Mouse (Mus musculus) left cerebral cortex, postnatal 14 days (tissue): ENCODE data around the gene Ccdc186. TPM values are rescaled to one million over a fixed set of nuclear protein-coding genes. Genes with fewer than 3 reads are reported as not detected.
A peak's percentile ranks its signal among the peaks of the same experiment; 100 is the strongest.
"Not testable (repeated sequence)": the region's sequence is repeated elsewhere in the genome, so short reads cannot be mapped to it uniquely, and the experiment has no call there.

ENCODE experiments used
- DNase-seq, 2 experiments: peaks; one replicate each; pipeline ENCODE4 v3.0.0; 2021 to 2022; ENCODE audit warnings: low spot score in 2 of 2, mixed read lengths in 1 of 2
- intact Hi-C: fragments of 180-260 bp; cut with DNase I; formaldehyde crosslinking; loops from one replicate; pipeline ENCODE4 v1.15.1; 2025
- total RNA-seq, 2 experiments: library from RNA; stranded (reverse); gene quantifications; 2 replicates each; pipeline ENCODE4 v1.2.3; 2021

The Ccdc186 gene
- total RNA-seq, 2 experiments from 2014 or later, result 43.6 to 47.2 TPM

- DNase-seq, result no peak
- intact Hi-C loops, result no loop called here
These were observed 13.2 kb downstream of the Ccdc186 start for GRCm38 (mm10) chr19:56808771-56809170.

DNA sequence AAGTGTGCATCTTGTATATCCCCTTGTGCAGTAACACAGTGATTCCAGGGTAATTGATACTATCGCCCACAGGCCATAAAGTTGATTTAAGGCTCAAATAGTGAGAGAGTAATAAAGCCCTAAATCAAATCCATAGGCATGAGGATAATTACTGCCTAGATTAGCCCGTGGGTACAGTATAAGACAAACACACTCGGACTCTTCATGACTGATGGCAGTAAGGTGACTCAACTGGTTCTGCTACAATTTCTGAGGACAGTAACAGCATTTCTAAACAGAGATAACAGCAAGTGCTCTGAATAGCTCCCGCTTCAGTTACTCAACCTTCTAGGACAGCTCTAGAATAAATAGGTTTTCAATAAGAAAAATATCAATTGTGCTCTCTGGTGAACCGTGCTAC, 14.9 kb downstream of the Ccdc186 start:
- DNase-seq, result no peak
- intact Hi-C loops, result no loop called here

DNA sequence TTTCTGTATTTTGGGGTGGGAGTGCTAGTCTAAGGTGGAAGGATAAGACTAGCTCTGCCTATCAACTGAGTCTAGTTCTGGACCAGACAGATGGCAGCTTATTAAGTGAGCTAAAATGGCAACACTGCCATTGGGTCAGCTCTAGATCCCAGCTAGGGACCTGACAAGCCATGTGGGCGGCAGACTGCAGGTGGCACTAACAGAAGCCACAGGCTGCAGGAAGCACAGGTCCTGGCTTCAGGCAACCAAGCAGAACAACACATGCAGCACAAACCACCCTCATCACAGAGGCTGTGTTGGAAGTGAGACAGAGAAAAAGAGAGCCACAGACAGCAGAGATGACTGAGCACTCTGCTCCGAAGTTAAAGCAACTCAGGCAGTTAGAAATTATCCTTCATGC, 16.6 kb downstream of the Ccdc186 start:
- intact Hi-C loops, result no loop called here
- no peak for DNase-seq

- no peak for DNase-seq
- intact Hi-C loops, result no loop called here
These were observed 19.6 kb downstream of the Ccdc186 start for GRCm38 (mm10) chr19:56802352-56802746.

- no peak for DNase-seq
- intact Hi-C loops, result no loop called here
These were observed 20.2 kb downstream of the Ccdc186 start for GRCm38 (mm10) chr19:56801656-56802351.

GRCm38 (mm10) chr19:56800930-56801655, 20.9 kb downstream of the Ccdc186 start:
- no peak for DNase-seq
- intact Hi-C loops, result no loop called here

DNA sequence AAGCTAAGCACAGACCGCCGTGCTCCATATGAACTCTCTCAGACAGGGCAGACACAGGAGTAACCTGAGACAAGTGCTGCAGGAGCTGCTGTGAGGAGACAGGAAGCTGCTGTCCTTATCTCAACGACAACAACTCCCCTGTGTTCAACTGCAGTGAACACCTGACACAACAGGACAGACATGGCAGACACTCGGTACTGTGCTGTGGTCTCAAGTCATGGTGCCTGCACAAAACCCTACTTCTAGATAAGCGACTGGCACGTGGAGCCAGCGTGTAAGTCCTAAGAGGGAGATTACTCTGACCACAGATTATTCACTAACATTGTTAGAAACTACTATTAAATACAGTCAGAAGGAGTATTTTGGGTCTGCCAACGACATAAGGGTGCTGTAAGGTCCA, 21.8 kb downstream of the Ccdc186 start:
- no peak for DNase-seq
- intact Hi-C loops, result no loop called here

DNA sequence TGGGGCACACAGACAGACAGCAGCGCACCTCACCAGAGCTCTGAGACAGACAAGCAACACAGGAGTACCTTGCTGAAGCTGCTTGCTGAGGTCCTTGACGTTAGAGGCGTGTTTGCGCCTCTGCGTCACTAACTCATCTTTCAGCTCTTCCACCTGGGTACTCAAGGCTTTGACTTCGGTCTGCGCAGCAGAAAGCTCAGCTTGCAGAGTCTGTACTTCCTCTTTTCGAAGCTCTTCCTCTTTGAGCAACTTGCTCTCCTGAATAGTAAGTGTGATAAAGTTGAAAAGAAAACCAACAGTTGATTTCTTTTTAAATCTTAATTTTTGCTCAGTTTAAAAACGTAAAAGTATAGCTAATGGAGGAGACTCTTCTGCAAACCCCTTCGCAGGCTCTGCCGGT, 24.6 kb downstream of the Ccdc186 start:
- intact Hi-C loops, result no loop called here
- no peak for DNase-seq

DNA sequence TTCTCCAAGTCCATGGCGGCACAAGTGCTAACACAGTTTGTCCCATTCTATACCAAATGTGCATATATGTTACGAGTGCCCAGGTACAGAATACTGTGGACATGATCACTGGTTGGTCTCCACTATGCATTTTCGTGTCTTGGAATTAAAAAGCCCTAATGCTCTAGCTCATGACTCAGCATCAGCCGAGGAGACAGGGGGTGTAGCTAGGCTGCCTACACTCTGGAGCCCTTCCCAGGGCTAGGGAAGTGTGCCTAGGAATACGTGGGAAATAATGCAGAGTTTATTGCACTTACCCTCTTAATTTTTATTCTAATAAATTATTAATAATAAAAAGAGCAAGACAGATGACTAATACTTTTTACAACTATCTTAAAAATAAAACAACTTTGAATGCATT, 33.0 kb downstream of the Ccdc186 start:
- intact Hi-C loops, result no loop called here
- DNase-seq, result no peak

- no peak for DNase-seq
- intact Hi-C loops, result no loop called here
These were observed 34.1 kb downstream of the Ccdc186 start for GRCm38 (mm10) chr19:56787911-56788310.

- DNase-seq, intact Hi-C loops: not testable (repeated sequence)
These were observed 43.5 kb downstream of the Ccdc186 start for GRCm38 (mm10) chr19:56778532-56778931.

GRCm38 (mm10) chr19:56776719-56777382, 45.1 kb downstream of the Ccdc186 start:
- intact Hi-C loops, result loop anchor here (2.0 kb wide), 1 partner anchor 212 kb away; no protein-coding TSS in a partner anchor
- DNase-seq, result peak; percentile 48 to 62

- no peak for DNase-seq
- intact Hi-C loops, result loop anchor here (2.0 kb wide), 1 partner anchor 211 kb away; no protein-coding TSS in a partner anchor
These were observed 45.9 kb downstream of the Ccdc186 start for GRCm38 (mm10) chr19:56775893-56776718.

- intact Hi-C loops, result loop anchor here (5.0 kb wide), 1 partner anchor 48 kb away; no protein-coding TSS in a partner anchor
- DNase-seq, result no peak
These were observed 46.8 kb downstream of the Ccdc186 start for GRCm38 (mm10) chr19:56774971-56775892.

- peak; percentile 42 to 49 for DNase-seq
- intact Hi-C loops, result loop anchor here (5.0 kb wide), 1 partner anchor 47 kb away; no protein-coding TSS in a partner anchor
These were observed 47.5 kb downstream of the Ccdc186 start for GRCm38 (mm10) chr19:56774408-56774962.

- DNase-seq, result no peak
- intact Hi-C loops, result loop anchor here (5.0 kb wide), 1 partner anchor 46 kb away; no protein-coding TSS in a partner anchor
These were observed 48.5 kb downstream of the Ccdc186 start for GRCm38 (mm10) chr19:56773393-56773971.

DNA sequence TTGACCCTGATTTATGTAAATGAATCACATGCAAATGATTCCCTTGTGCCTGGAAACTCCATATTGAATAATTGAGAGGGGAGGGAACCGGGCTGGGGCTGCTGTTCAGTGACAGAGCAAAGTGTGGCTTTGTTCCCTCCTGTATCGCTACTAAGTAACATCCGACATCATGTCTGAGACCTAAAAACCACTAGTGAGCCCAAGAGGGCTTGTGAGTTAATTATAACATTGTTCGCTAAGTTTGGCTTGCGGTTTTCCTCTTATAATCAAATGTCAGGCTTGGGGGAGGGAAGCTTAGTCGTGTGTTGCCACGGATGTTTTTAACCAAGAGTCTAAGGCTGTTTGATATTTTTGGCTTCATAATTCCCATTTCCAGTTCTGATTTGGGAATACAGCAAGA, 49.8 kb downstream of the Ccdc186 start:
- intact Hi-C loops, result loop anchor here (5.0 kb wide), 1 partner anchor 45 kb away; no protein-coding TSS in a partner anchor
- DNase-seq, result no peak

DNA sequence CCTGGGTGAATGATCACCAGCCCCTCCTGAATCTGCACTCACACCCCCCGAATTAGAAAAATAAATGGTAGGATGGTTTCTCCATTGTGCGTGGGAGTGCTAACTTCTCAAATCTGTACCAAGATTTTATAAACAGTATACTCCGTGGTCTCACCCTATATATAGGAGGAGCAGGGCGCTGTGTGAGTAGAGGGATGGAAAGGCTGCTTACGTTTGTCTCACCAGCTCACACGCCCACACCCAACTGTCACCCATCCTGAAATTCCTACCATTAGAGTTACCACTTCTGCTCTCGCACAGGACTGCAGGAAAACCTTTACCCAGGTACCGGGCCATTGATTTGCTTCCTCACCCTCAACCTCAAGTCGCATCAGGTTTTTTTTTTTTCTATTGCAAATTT, 53.0 kb downstream of the Ccdc186 start:
- DNase-seq, result peak; percentile 65 to 66
- intact Hi-C loops, result no loop called here
